Mouse (Mus musculus): Measurements from ENCODE around the gene Olfr288.

The Olfr288 gene

DNA sequence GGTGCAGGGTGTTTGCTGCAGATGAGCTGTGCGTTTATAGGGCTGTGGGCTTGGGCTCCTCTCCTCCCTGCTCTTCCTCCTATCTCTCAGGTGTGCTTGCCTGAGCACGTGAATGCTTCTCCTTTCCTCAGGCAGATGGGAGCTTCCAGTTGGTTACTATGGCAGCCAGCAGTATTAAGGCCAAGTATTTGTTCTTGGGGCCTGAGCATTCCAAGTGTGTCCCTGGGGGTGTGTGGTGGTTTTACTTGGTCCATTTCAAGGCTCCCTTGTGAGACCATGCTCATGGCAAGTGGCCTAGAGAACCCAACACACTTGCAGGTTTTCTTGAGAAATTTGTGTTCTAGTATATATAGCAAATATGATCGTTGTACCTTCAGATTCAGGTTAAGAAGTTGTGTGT lies at the start of gene Olfr288:
Gene Olfr288 (minus strand): TSS at position 101 of the 400 bp plus-strand sequence.
- no peak for DNase-seq (ENCODE audit: inconsistent ontology term)

DNA sequence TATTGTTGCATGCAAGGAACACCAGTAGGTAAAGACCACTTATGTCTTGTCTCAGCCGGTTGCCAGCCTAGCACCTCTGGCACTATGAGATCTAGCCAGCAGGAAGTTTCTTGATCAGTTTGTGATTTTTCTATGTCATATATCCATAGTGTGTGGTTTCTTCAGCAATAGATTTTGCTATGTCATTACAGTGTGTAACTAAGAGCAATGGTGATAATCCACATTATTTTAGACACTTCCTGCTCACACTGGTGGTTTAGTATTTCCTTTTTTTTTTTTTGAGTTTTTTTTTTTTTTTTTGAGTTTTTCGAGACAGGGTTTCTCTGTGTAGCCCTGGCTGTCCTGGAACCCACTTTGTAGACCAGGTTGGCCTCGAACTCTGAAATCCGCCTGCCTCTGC lies 40.1 kb upstream of the Olfr288 start:
- DNase-seq (ENCODE audit: inconsistent ontology term), result no peak

DNA sequence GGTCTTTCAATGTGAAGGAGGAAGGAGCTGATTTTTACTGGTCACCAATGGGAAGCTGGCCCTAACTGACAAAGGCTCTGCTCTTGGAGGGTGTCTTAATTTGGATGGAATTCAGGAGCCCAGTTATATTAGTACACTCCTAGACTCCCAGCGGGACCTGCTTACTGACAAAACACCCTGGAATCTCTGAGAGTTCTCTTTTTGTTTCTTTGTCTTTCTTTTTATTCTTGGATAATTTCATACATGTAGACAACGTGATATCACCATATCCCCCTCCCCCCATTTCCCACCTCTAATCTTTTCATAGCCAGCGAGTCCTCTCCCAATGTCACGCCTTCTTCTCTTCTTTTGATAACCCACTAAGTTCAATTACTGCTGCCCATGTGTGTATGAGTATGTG lies 39.0 kb upstream of the Olfr288 start, which contains the start of gene Olfr286:
Gene Olfr286 (minus strand): TSS at position 101 of the 400 bp plus-strand sequence.
- no peak for DNase-seq (ENCODE audit: inconsistent ontology term)

DNA sequence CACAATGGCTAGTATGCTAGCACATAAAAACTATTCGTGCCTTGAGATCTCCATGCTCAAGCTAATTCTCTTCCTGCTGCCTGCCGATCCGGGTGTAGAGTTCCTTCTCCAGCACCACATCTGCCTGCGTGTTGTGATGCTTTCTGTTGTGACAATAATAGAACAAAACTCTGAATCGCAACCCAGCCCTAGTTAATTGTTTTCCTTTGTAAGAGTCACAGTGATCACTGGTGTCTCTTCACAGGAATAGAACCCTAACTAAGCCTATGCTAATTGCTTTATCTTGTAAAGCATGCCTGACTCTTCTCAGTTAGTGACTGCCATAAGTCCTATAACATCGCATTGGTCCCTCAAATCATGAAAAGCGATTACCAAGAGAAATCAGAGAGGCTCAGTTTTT lies 30.8 kb upstream of the Olfr288 start:
- DNase-seq (ENCODE audit: inconsistent ontology term), result no peak

- no peak for DNase-seq (ENCODE audit: inconsistent ontology term)
Observed at GRCm38 (mm10) chr15:98225610-98226009, 30.3 kb upstream of the Olfr288 start.

GRCm38 (mm10) chr15:98222377-98222776 lies 27.0 kb upstream of the Olfr288 start:
- no peak for DNase-seq (ENCODE audit: inconsistent ontology term)

GRCm38 (mm10) chr15:98220877-98221276 lies 25.5 kb upstream of the Olfr288 start, which contains the start of the genes Gm44579 and Olfr287:
Gene Gm44579, minus strand, starts transcription at chr15:98220977.
Gene Olfr287, minus strand, starts transcription at chr15:98221056.
- no peak for DNase-seq (ENCODE audit: inconsistent ontology term)

- DNase-seq (ENCODE audit: inconsistent ontology term), result no peak
Observed at GRCm38 (mm10) chr15:98214130-98214529, 18.8 kb upstream of the Olfr288 start.

DNA sequence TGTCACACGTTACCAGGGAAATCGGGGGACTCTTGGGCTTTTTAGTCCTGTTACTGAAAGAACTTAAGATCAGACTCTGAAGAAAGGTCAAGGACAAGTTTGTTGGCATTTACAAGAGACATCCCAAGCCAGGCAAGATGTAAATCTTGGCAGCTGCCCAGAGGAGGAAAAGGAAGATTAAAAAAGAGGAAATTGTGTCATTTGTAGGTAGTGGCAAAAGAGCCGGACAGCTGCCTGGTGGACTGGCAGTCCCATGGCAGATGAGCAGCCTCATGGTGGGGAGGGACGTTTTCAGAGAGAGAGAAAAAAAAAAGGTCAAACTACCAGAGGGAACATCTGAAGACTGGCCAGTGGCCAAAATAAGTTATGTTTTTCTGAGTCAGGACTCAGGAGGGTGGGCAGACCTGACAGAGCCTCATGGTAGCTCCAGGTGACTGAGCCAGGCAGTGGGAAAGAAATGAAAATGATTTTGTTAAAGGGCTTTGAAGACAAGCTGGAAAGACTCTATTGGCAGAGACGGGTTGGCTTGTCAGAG lies 18.1 kb upstream of the Olfr288 start:
- no peak for DNase-seq (ENCODE audit: inconsistent ontology term)

DNA sequence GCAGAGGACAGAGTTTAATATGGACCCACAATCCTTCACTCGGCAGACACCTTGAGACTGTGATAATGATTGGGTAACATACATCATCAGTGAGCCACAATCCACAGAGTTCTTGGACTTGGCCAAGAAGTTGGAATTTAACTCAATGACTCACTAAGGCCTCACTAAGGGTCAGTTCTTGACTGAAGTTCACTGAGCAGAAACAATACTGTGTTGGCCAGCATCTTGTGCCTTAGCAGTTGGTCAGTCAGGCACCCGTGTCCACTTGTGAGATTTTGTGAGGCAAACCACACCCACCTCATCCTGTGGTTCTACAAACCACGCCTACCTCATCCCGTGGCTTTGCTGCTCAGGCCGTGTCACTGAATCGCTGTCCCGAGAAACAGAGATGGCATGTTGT lies 14.3 kb upstream of the Olfr288 start:
- peak; percentile 74 for DNase-seq (ENCODE audit: inconsistent ontology term)

- DNase-seq (ENCODE audit: inconsistent ontology term), result no peak
Observed at GRCm38 (mm10) chr15:98184456-98184855, 10.9 kb downstream of the Olfr288 start.

DNA sequence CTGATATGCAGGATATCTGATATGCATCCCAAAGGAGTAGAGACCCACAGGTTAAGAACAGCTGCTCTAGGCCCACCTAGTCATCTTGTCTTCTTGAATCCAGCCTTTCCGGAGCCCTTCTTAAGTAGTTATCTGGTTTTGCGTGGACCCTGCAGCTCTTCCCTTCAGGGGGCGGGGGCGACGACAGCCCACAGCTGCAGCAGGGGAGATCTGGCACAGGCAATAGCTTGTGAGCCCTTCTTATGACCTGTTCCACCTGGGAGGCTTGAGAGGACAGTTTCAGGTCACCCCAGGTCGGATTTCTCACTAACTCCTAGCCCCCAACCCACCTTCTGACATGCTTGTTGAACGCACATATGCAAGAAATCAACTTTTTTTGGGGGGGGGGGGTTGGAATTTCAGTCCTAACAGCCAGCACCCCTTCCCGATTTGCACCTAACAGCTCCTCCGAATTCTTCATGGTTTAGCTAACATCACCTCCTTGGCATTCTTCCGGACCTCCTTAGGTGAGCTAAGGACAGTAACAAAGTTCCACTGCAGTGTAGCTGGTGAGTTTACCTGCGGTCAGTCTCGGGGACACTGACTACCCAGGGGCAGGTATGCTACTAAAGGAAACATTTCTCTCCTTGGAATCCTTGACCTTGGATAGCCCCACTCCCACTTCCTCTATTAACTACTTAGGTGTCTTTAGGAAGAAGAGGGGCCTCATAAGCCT lies 13.3 kb downstream of the Olfr288 start:
- no peak for DNase-seq (ENCODE audit: inconsistent ontology term)

- DNase-seq (ENCODE audit: inconsistent ontology term), result peak; percentile 94
Observed at GRCm38 (mm10) chr15:98181132-98181711, 14.1 kb downstream of the Olfr288 start.

DNA sequence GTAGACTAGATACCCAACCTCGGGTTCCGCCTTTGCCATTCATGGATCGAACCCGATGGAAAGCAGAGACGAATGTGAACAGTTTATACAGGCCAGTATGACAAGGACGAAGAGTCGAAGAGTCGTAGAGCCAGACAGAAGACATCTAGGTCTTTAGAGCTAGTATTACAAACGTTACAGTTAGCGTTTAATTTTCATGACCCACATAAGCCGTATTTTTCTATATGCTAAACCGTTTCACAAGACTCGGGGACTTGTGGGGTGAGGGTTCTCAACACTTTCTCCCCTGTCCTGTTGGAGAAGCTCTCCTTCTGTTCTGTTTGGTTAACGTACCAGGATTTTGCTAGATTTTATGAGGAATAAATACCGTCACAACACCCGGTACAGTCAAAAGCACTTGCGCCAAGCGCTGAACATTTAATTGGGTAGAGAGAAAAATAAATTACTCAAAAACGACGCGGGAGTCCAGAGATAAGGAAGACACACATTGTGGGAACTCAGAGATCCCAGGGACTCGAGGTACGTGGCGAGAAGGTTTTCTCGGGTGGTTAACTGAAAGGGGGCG lies 14.7 kb downstream of the Olfr288 start:
- DNase-seq (ENCODE audit: inconsistent ontology term), result no peak

DNA sequence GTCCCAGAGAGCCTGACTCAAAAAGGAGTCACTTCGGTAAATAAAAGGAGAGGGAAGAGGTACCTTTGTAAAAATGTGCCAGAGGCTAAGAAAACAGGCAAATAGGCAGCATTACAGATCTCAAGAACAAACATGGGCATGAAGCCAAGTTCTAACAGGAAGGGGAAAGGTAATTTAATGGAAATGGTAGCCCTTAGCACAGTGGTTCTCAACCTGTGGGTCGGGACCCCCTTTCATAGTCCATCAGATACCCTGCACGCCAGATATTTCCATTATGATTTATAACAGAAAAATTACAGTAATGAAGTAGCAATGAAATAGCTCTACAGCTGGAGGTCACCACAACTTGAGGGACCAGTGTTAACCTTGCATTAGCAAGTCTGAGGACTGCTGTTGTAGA lies 18.0 kb downstream of the Olfr288 start:
- DNase-seq (ENCODE audit: inconsistent ontology term), result no peak

DNA sequence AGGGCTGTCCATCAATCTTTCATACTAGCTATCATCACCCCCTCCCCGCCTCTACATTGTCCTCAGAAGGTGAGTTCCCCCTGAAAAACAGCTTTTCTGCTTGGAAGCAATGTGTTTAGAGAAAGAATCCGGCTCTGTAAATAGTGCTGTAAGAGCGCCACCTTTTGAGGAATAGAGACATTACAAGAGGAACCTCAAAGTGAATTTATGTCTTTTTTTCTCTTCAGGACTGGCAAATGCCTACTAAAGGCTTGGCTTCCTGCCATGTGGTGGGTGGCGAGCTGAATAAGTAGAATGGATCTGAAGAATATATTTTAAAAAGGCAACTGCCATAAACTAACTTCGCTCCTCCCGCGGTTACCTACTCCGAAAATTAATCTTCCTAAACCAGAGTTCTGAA lies 21.5 kb downstream of the Olfr288 start:
- DNase-seq (ENCODE audit: inconsistent ontology term), result peak; percentile 42

DNA sequence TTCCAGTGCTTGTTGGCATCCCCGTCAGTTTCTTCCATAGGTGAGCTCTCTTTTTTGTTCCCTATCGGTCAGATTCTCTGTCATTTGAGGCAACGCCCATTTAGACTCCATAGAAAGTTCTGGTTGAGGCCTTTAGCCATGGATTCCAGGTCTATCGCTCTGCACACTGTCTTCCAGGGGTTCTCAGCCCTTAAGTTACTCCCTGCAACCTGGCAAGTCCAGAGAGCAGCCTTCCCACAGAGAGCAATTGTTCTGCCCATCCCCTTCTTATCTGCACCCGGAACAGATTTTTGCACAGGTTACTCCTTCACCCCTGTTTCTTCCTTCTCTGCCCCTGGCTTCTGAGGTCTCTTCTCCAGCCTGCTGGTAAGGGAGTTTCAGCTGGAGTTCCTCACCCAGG lies 23.2 kb downstream of the Olfr288 start:
- no peak for DNase-seq (ENCODE audit: inconsistent ontology term)

DNA sequence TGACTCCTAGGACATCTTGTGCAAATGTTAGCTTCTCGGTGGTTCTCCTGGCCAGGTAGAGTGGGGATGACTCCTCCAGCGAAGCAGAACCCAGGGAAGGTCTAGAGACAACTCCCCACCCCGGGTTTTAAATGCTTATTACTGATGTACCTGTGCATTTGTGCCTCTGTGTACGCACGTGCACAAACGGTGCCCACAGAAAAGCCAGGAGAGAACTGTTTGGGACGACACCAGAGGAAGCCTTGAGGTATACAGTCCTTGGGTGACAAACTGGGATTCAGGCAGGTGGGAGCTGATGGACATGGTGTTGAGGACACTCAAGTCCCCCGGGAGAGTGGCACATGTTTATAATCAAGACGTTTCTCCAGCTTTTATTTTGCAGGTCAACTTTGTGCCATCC lies 24.4 kb downstream of the Olfr288 start:
- DNase-seq (ENCODE audit: inconsistent ontology term), result no peak

DNA sequence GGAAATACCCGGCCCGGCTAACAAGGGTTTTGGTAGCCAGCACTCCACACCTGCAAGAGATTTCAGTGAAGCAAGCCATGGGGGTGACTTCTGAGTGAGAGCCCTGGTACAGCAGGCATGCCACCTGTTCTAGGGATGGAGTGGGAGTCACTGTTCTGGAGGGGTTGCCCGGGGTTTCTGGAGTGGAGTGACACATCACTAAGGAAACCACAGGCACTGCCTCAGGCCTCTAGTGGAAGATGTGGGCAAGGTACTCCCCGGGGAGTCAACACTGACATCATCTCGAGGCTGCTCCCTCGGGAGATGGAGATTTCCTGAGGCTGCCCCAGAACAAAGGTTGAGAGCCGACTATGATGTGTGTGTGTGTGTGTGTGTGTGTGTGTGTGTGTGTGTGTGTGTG lies 25.0 kb downstream of the Olfr288 start:
- DNase-seq (ENCODE audit: inconsistent ontology term), result peak; percentile 51

DNA sequence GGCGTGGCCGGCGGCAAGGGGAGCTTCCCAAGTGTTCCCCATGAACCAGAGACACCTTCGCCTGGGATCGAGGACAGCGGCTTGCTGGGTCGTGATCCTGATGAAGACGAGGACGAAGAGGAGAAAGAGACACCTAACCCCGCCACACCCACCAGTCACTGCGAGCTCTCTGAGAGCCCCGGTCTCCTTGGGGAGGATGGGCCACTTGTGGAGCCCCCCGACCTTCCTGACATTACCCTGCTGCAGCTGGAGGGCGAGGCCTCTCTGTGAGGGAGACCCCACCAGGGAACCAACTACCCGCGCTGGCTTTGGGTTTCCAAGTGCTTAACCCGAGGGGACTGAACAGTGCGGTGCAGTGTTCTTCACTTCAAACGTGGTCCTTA lies 26.7 kb downstream of the Olfr288 start:
- no peak for DNase-seq (ENCODE audit: inconsistent ontology term)

- peak; percentile 84 for DNase-seq (ENCODE audit: inconsistent ontology term)
Observed at GRCm38 (mm10) chr15:98167645-98168621, 27.4 kb downstream of the Olfr288 start.
